Mouse (Mus musculus) forebrain, embryonic 10.5 days (tissue): ENCODE data around the gene Trim63. TPM values are rescaled to one million over a fixed set of nuclear protein-coding genes. Genes with fewer than 3 reads are reported as not detected.
"Not testable (repeated sequence)": the region's sequence is repeated elsewhere in the genome, so short reads cannot be mapped to it uniquely, and the experiment has no call there.

Experiments used
- DNase-seq: peaks from one replicate; pipeline ENCODE4 v3.0.0-alpha.2; 2017; ENCODE audit warnings: low spot score; ENCODE audit errors: extremely low spot score
- H3K27ac ChIP-seq: fragments of 300-500 bp; sonication (generic); 2 replicates; pipeline ENCODE4 v1.5.1; 2016; ENCODE audit warnings: mild to moderate bottlenecking
- H3K27me3 ChIP-seq: fragments of 300-500 bp; sonication (generic); 2 replicates; pipeline ENCODE4 v1.6.1; 2016; ENCODE audit warnings: mild to moderate bottlenecking; ENCODE audit not compliant: poor library complexity, severe bottlenecking
- H3K36me3 ChIP-seq: fragments of 300-500 bp; sonication (generic); replicated peaks from 2 replicates; pipeline ENCODE4 v1.6.1; 2016; ENCODE audit warnings: mild to moderate bottlenecking, moderate library complexity
- H3K4me1 ChIP-seq: fragments of 300-500 bp; sonication (generic); 2 replicates; pipeline ENCODE4 v1.6.1; 2016
- H3K4me3 ChIP-seq: fragments of 300-500 bp; sonication (generic); 2 replicates; pipeline ENCODE4 v1.5.1; 2016; ENCODE audit warnings: mild to moderate bottlenecking, moderate library complexity
- H3K9me3 ChIP-seq: fragments of 300-500 bp; sonication (generic); 2 replicates; pipeline ENCODE4 v1.6.1; 2016; ENCODE audit warnings: mild to moderate bottlenecking, moderate library complexity
- WGBS: fragments of 180-500 bp; shearing (Covaris S2); methylation state at CpG from one replicate; pipeline ENCODE4 v1.1.7; 2016; 5-methylcytosine and 5-hydroxymethylcytosine counted together
- polyA plus RNA-seq: library from polyadenylated mRNA; unstranded; fragments of >200 nt; fragmentation: Nextera tagmentation; extraction: Ambion mirVana; gene quantifications from 2 replicates; pipeline ENCODE4 v1.2.1, GENCODE M21; 2016

The Trim63 gene
- 0.22 and 0.84 TPM in 2 replicates for polyA plus RNA-seq

DNA sequence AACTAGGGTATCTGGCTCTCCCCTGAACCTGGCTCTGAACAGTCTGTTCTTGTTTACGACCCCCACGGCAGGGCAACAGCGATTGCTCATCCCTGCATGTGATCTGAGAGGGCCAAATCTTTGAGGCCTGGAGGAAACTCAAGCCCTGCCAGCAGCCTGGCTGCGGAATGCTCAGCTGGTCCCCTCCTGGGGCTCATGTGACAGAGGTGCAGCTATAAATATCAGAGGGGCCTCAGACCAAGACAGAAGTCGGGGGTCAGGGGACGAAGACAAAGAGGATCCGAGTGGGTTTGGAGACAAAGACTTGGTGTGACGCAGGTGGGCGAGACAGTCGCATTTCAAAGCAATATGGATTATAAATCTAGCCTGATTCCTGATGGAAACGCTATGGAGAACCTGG is at the start of gene Trim63:
Gene Trim63 (plus strand): TSS at position 245 of the 400 bp plus-strand sequence.
- DNase-seq: no peak
- H3K27ac ChIP-seq: 0 out of 2 replicates have a peak within 1 kb of the TSS, but pooled peaks have one; percentile 18
- 49% methylated on average over 11 of the region's 11 CpGs for WGBS
- peaks cover 7% of the 10 kb centered on the region for H3K9me3 ChIP-seq
- H3K36me3 ChIP-seq: no peaks in the 10 kb centered on the region
- peaks cover 13% of the 10 kb centered on the region for H3K4me1 ChIP-seq
- no peak within 1 kb of the TSS for H3K4me3 ChIP-seq
- no peaks in the 10 kb centered on the region for H3K27me3 ChIP-seq

DNA sequence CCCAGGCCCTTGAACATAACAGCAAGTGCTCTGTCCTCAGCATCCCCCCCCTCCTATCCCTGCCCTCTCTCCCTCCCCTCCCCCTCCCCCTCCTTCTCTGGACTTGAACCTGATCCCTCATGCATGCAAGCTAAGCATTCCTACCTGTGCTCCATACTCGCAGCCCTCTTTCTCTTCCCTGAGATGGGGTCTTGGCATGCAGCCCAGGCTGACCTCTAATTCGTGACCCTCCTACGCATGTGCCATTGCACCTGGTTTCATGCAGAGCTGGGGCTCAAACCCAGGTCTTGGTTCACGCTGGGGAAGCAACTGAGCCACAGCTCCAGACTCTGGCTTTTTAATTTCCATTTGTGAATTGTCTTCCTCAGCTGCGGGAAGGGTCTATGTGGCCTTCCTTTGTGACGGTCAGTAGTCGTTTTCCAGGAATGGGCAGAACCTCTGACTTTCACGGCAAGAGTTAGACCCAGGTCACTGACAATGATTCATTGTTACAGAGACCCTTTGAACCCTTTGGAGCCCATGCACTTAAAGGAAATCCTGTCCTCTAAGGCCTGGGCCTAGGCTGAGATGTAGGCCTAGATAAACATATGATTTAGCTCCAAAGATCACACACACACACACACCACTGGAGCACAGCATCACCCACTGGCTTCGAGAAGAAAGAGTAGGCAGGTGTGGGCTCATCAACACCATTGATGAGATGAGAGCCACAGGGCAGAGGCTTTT is 48.9 kb upstream of the Trim63 start:
- Histone ChIP-seq H3K27me3 (no peaks in the 10 kb centered on the region), H3K9me3 (no peaks in the 10 kb centered on the region), H3K4me1 (no peaks in the 10 kb centered on the region; the same call in 1 of the 2 replicates), H3K27ac (no peak overlapping the region), H3K36me3 (no peaks in the 10 kb centered on the region), H3K4me3 (no peak overlapping the region)
- DNase-seq: no peak
- 71% methylated on average over 9 of the region's 9 CpGs for WGBS

DNA sequence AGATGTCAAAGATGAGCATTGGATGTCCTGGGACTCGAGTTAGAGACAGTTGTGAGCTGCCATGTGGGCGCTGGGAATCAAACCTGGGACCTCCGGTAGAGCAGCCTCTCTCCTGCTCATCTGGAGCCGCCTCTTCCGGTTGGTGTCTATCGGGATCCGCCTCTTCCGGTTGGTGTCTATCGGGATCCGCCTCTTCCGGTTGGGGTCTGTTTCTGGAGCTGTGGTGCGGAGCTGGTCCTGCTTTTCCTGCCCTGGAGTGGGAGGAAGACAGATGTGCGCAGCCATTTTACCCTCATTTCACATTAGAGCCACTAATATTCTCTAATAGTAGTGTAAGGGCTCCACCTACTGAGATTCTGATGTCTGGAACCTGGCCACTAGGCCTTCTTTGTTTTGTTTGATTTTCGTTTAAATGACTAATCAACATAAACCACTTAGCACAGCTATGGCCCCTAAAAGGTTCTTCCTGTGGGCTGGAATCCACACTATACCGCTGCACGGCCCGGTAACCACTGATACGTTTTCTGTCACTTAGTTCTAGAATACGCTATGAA is 46.7 kb upstream of the Trim63 start:
- no peaks in the 10 kb centered on the region for H3K9me3 ChIP-seq
- DNase-seq: no peak
- 86% methylated on average over 19 of the region's 19 CpGs for WGBS

DNA sequence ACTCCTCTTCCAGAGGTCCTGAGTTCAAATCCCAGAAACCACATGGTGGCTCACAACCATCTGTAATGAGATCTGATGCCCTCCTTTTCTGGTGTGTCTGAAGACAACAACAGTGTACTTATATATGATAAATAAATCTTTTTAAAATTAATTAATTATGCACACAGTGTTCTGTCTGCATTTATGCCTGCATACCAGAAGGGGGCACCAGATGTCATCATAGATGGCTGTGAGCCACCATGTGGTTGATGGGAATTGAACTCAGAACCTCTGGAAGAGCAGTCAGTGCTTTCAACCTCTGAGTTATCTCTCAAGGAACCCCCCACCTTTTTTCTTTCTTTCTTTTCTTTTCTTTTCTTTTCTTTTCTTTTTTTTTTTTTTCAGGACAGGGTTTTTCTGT is 45.3 kb upstream of the Trim63 start:
- not testable (repeated sequence) for DNase-seq, H3K36me3 ChIP-seq, H3K9me3 ChIP-seq, H3K27me3 ChIP-seq, H3K27ac ChIP-seq, H3K4me3 ChIP-seq
- peaks cover 16% of the 10 kb centered on the region for H3K4me1 ChIP-seq

More for the DNA sequence above, 46.7 kb upstream of the Trim63 start:
- H3K36me3 ChIP-seq: no peaks in the 10 kb centered on the region
- no peak overlapping the region for H3K4me3 ChIP-seq
- peaks cover 8% of the 10 kb centered on the region for H3K4me1 ChIP-seq
- no peak overlapping the region for H3K27ac ChIP-seq
- H3K27me3 ChIP-seq: no peaks in the 10 kb centered on the region

DNA sequence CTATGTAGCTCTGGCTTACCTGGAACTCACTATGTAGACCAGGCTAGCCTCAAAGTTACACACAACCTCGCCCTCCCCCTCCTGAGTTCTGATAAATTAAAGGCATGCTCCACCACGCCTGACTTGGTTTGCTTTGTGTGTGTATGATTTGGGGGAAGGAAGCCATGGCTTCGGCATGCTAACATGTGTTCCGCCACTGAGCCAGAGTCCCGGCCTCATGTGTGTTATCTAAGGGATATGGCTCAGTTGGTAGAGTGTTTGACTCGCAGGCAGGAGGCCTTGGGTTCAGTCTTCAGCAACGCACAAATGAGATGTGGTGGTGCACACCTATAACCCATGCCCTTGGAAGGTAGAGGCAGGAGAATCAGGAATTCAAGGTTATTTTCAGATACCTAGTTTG is 42.9 kb upstream of the Trim63 start:
- H3K27ac ChIP-seq: no peak overlapping the region
- WGBS: 89% methylated on average over 7 of the region's 7 CpGs
- DNase-seq: no peak
- H3K9me3 ChIP-seq: no peaks in the 10 kb centered on the region
- no peak overlapping the region for H3K4me3 ChIP-seq
- 0 out of 2 replicates have a peak, but pooled peaks cover 3% of the 10 kb centered on the region for H3K27me3 ChIP-seq
- peaks cover 16% of the 10 kb centered on the region for H3K4me1 ChIP-seq
- H3K36me3 ChIP-seq: peaks cover 19% of the 10 kb centered on the region

DNA sequence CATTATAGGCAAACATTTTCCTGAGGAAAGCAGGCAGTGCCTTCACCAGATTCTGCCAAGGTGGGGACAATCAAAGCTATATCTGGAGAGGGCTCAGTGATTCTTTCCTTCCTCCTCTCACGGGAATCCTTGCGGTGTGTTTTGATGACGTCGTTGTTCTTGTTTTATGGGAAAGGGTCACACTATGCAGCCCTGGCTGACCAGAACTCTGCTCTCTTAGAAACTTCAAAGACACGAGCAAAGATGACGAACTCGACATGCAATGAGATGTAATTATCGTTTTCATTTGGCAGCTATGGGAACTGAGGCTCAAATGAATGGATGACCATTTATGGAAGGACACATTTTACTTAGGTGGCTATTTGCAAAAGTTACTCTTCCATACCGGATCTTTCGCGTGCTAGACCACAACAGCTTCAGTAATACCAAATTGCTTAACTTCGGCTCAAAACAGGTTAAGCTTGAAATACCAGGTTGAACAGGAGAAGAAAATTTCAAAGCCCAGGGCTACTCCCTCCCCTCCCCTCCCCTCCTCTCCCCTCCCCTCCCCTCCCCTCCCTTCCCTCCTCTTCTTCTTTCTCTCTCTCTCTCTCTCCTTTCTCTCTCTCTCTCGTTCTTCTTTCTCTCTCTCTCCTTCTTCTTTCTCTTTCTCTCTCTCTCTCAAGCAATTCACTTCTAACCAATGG is 42.0 kb upstream of the Trim63 start:
- Histone ChIP-seq H3K4me1 (peaks cover 16% of the 10 kb centered on the region), H3K9me3 (no peaks in the 10 kb centered on the region), H3K27me3 (0 out of 2 replicates have a peak, but pooled peaks cover 3% of the 10 kb centered on the region), H3K4me3 (peak overlapping the region; percentile 36), H3K36me3 (peaks cover 28% of the 10 kb centered on the region), H3K27ac (peak overlapping the region; percentile 35; the same call in 1 of the 2 replicates)
- DNase-seq: no peak
- WGBS: 38% methylated on average over 12 of the region's 13 CpGs

DNA sequence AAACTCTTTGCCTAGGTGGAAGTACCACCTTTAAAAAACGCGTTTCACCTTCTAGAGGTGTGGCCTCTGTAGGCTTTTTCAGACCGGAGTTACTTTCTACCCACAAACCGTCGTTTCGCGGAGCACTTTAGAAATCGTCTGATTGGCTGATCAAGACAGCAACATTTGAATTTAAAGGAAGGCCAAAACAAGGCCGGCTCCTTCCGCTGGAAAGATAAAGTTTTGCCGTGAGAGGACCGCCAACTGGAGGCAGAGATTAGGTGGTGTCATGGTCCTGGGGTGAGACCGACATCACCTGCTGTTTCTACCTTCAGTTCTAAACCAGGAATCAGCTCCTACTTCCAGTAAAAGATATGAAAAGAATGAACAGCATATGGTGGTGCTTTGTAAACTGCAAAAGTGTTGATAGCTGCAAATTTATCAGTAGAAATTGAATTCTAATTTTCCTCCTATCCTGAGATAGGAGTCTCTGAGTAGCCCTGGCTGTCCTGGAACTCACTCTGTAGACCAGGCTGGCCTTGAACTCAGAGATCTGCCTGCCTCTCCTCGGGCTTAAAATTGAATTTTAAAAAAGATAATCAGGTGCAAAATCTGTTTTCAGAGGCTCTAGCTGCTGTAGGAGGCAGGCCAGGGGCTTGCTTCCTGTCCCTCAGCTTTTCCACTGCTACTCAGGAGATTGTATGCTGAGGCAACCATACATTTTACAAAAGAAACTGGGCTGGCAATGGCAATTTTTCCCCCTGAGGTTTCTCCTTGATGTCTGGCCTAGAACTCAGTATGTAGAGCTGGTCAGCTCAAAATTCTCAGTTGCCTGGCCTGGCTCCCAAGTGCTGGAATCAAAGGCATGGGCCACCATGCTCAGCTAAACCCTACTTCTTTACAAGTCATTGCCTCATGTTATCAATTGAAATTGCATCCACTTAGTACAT is 41.2 kb upstream of the Trim63 start:
- no peak for DNase-seq
- H3K4me3 ChIP-seq: peak overlapping the region; percentile 36
- 6% methylated on average over 14 of the region's 14 CpGs for WGBS
- H3K27ac ChIP-seq: peak overlapping the region; percentile 35; the same call in 1 of the 2 replicates
- H3K9me3 ChIP-seq: no peaks in the 10 kb centered on the region
- 0 out of 2 replicates have a peak, but pooled peaks cover 3% of the 10 kb centered on the region for H3K27me3 ChIP-seq
- peaks cover 16% of the 10 kb centered on the region for H3K4me1 ChIP-seq
- H3K36me3 ChIP-seq: peaks cover 36% of the 10 kb centered on the region

DNA sequence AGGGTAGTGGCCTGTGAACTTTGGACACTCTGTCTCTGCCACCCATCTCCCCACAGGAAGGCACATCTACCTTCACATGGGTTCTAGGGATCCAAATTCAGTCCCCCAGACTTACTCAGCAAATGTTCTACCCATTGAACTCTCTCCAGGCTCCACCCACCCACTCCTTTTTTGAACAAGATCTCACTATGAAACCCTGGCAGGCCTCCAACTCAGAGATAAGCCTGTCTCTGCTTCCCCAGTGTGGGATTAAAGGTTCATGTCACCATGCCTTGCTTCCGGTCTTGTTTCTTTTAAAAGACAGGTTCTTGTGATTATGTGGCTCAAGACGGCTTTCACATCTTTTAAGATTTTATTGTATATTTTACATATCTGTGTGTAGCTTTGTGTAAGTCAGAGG is 30.0 kb upstream of the Trim63 start:
- WGBS: 87% methylated on average over 2 of the region's 2 CpGs
- H3K27ac ChIP-seq: no peak overlapping the region
- peaks cover 54% of the 10 kb centered on the region for H3K36me3 ChIP-seq
- peaks cover 29% of the 10 kb centered on the region for H3K4me1 ChIP-seq
- no peak overlapping the region for H3K4me3 ChIP-seq
- H3K27me3 ChIP-seq: no peaks in the 10 kb centered on the region
- no peak for DNase-seq
- H3K9me3 ChIP-seq: no peaks in the 10 kb centered on the region

DNA sequence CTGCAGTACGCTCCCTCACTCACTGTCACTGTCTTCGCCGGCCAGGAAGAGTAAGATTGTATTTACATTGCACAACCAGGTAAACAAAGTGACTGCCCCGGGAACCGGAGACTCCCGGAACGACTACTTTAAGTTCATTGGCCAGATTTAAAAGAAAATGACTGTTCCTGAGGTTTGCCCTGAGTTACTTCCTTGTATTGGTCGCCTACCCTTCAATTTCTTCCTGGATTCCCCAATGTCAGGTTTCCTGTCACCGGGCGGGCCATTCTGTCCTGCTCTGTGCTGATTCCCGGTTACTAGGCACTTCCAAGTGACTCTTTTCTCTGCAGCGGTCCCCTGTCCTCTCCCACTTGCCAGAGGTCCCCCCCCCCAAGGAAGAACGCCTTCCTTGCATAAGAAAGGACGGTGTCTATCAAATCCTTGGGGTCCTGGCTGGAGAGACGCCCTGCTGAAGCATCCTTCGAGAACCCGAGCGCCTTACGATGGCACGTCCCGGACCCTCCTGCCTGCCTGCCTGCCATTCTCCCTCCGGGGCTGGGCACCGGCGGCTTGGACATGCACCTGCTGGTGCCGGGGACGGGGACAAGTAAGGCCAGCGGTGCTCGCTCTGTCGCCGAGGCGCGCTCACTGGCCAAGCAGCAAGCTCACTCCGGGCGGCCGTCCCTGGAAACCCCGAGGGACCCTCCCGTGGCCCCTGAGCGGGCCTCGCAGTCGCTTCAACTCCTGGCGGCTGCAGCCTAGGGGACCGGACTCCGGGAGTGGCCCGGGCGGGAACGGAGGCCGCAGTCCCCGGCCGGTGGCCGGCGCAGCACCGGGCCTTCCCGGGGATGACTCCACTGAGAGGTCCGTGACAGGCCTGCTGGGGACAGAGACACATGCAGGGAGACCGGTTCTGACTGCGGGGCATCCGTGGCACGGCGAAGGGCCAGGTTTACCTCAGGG is 28.4 kb upstream of the Trim63 start:
- no peaks in the 10 kb centered on the region for H3K27me3 ChIP-seq
- H3K36me3 ChIP-seq: peaks cover 38% of the 10 kb centered on the region
- DNase-seq: no peak
- H3K9me3 ChIP-seq: no peaks in the 10 kb centered on the region
- peaks cover 29% of the 10 kb centered on the region for H3K4me1 ChIP-seq
- H3K4me3 ChIP-seq: peak overlapping the region; percentile 91
- 6% methylated on average over 58 of the region's 59 CpGs for WGBS
- H3K27ac ChIP-seq: peak overlapping the region; percentile 100

DNA sequence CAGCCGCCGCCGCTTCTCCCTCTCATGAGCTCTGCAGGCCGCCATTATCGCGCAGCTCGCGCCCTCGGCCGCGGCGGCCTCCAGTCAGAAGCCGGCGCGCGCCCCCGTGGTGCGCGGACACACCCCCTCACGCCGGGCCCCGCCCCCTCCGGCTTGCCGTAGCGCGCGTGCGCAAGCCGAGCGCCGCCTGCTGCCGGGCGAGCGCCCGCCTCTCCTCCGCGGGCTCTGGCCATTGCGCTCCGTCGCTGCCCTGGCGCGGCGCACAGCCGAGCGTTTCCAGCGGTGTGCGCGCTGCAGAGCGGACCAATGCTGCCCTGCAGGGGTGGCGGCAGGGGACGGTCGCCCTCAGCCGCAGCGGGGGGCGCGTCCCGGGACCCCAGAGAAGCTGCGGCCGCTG is 27.8 kb upstream of the Trim63 start:
- H3K4me1 ChIP-seq: peaks cover 29% of the 10 kb centered on the region
- peaks cover 31% of the 10 kb centered on the region for H3K36me3 ChIP-seq

DNA sequence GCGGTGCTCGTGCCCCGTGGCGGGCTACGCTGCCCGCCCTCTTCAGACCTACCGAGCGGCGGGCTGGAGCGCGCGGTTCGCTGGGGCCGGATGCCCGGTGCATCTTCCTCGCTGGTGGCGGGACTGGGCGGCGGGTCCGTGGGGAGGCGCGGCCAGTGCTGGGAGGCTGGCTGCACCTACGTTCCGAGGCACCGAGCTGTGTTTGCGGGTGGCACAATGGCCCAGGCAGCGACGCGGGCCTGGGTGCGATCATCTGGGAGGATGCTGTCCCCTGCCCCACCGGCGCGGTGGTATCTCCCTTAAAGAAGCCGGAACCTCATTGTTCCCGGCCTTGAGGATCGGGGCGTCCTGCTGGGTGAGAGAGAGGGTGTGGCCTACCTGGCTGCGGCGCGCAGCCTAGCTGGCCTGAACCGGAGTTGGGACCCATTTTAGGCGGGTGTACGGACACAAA is 27.3 kb upstream of the Trim63 start, which contains the start of gene Pdik1l:
Gene Pdik1l (minus strand): TSS at position 321 of the 451 bp plus-strand sequence.
- Histone ChIP-seq H3K9me3 (no peaks in the 10 kb centered on the region), H3K4me3 (peak within 1 kb of the TSS; percentile 91), H3K27ac (peak within 1 kb of the TSS; percentile 100), H3K4me1 (peaks cover 29% of the 10 kb centered on the region), H3K36me3 (peaks cover 27% of the 10 kb centered on the region), H3K27me3 (0 out of 2 replicates have a peak, but pooled peaks cover under 1% of the 10 kb centered on the region)
- under 1% methylated on average over 43 of the region's 43 CpGs for WGBS
- peak; percentile 83 for DNase-seq

More for the DNA sequence above, 27.8 kb upstream of the Trim63 start:
- Histone ChIP-seq H3K4me3 (peak overlapping the region; percentile 91), H3K27ac (peak overlapping the region; percentile 100), H3K27me3 (no peaks in the 10 kb centered on the region), H3K9me3 (no peaks in the 10 kb centered on the region)
- 0% methylated on average over 58 of the region's 59 CpGs for WGBS
- peak; percentile 93 for DNase-seq
